Mouse (Mus musculus): ENCODE results near the gene Shb.

Gene Shb

GRCm38 (mm10) chr4:45452569-45453111, 79.6 kb downstream of the Shb start:
- peak; percentile 41 for DNase-seq (ENCODE audit: low spot score)

GRCm38 (mm10) chr4:45449012-45449411, 83.3 kb downstream of the Shb start:
- DNase-seq (ENCODE audit: low spot score) = no peak

GRCm38 (mm10) chr4:45448481-45448880, 83.8 kb downstream of the Shb start:
- no peak for DNase-seq (ENCODE audit: low spot score)

- no peak for DNase-seq (ENCODE audit: low spot score)
Measured at GRCm38 (mm10) chr4:45447196-45447595, 85.1 kb downstream of the Shb start.

- no peak for DNase-seq (ENCODE audit: low spot score)
Measured at GRCm38 (mm10) chr4:45445235-45445634, 87.0 kb downstream of the Shb start.

- DNase-seq (ENCODE audit: low spot score) = no peak
Measured at GRCm38 (mm10) chr4:45444813-45445212, 87.5 kb downstream of the Shb start.

- no peak for DNase-seq (ENCODE audit: low spot score)
Measured at GRCm38 (mm10) chr4:45443652-45444051, 88.6 kb downstream of the Shb start.

GRCm38 (mm10) chr4:45442237-45442636, 90.0 kb downstream of the Shb start:
- no peak for DNase-seq (ENCODE audit: low spot score)

- DNase-seq (ENCODE audit: low spot score) = no peak
Measured at GRCm38 (mm10) chr4:45441778-45442177, 90.5 kb downstream of the Shb start.

- no peak for DNase-seq (ENCODE audit: low spot score)
Measured at GRCm38 (mm10) chr4:45439281-45439680, 93.0 kb downstream of the Shb start.

- no peak for DNase-seq (ENCODE audit: low spot score)
Measured at GRCm38 (mm10) chr4:45437010-45437409, 95.3 kb downstream of the Shb start.

GRCm38 (mm10) chr4:45436383-45436913, 95.8 kb downstream of the Shb start:
- DNase-seq (ENCODE audit: low spot score) = no peak

- no peak for DNase-seq (ENCODE audit: low spot score)
Measured at GRCm38 (mm10) chr4:45435899-45436298, 96.4 kb downstream of the Shb start.

GRCm38 (mm10) chr4:45434681-45435080, 97.6 kb downstream of the Shb start:
- no peak for DNase-seq (ENCODE audit: low spot score)

- DNase-seq (ENCODE audit: low spot score) = no peak
Measured at GRCm38 (mm10) chr4:45434071-45434470, 98.2 kb downstream of the Shb start.

GRCm38 (mm10) chr4:45431806-45432205, 100.5 kb downstream of the Shb start:
- DNase-seq (ENCODE audit: low spot score) = no peak

GRCm38 (mm10) chr4:45431316-45431715, 101.0 kb downstream of the Shb start:
- DNase-seq (ENCODE audit: low spot score) = no peak

GRCm38 (mm10) chr4:45429451-45429850, 102.8 kb downstream of the Shb start:
- DNase-seq (ENCODE audit: low spot score) = no peak

- DNase-seq (ENCODE audit: low spot score) = no peak
Measured at GRCm38 (mm10) chr4:45426724-45427457, 105.4 kb downstream of the Shb start.

- no peak for DNase-seq (ENCODE audit: low spot score)
Measured at GRCm38 (mm10) chr4:45423406-45423805, 108.9 kb downstream of the Shb start.

GRCm38 (mm10) chr4:45422640-45423039, 109.6 kb downstream of the Shb start:
- no peak for DNase-seq (ENCODE audit: low spot score)

- DNase-seq (ENCODE audit: low spot score) = peak; percentile 85
Measured at GRCm38 (mm10) chr4:45421519-45422260, 110.6 kb downstream of the Shb start.

- no peak for DNase-seq (ENCODE audit: low spot score)
Measured at GRCm38 (mm10) chr4:45420733-45421132, 111.5 kb downstream of the Shb start.

All from urinary bladder, postnatal 14 days (tissue).